In the genomic region with DNA sequence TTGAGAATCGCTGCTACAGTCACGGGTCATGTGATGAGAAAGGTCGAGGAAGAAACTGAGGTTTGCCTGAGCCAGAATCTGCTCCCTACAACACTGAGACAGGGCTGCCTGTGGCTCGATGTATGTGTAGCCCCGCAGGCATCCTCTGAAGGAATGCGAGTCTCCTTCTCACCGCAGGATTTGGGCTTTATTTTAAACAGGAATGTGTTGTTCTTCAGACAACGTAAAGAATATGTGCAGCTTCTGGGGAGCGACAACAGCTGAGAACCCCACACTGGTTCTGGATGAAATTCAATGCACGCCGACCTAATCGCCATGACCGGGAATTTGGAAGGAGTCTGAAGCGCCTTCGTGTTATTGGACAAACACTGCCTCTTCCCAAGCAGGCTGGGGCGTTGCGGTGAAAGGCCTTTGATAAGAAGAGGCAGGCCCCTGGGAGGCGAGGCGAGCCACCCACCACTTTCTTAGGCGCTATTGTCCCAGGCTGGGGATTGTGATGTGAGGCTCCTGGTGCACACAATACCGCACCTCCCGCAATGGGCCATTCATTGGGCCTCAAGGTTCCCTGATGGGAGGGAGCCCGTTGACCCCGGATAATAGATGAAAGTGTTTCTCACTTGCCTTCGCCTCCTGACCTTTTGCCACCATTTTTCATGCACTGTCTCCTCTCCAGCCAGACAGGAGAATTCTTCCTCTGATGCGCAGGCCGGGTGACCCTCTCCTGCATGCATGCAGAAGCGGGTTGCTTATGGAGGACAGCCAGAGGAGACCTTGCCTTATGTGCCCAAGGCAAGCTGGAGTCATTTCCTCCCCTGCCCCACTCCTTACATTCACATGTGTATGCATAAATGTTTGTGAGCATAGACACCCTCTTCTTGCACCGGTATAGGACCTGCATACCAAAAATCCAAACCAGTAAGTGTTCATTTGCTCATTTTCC, we compare ENCODE assay signal across 11 mouse cellular contexts.
DNase-seq lines count a peak whose midpoint lies in the region; ATAC-seq lines count a peak whose summit lies in the region.
"Had no signal": no experiment of that assay in that cellular context is flagged by ENCODE, and none has a peak within 500 bp of the region (broad histone marks: within the 10 kb centered on the region; RNA-seq: fewer than 3 reads in every experiment).

No protein-coding gene starts in this region.

- H3K4me1 ChIP-seq in kidney, embryonic 14.5 days (ENCODE audit: control insufficient read depth, insufficient read depth, low read length): peaks cover 5% of the 10 kb centered on the region; the same call in 1 of the 2 replicates
- peaks cover 11% of the 10 kb centered on the region for H3K4me1 ChIP-seq in embryonic facial prominence, embryonic 15.5 days
- H3K4me1 ChIP-seq in limb, embryonic 10.5 days: peaks cover 22% of the 10 kb centered on the region
- peaks cover 12% of the 10 kb centered on the region for H3K4me1 ChIP-seq in neural tube, embryonic 15.5 days

- H3K9me3 ChIP-seq in kidney, embryonic 14.5 days (ENCODE audit: control insufficient read depth, low read length): no peaks in the 10 kb centered on the region
- no peaks in the 10 kb centered on the region for H3K9me3 ChIP-seq in embryonic facial prominence, embryonic 15.5 days (replicated peaks)
- H3K9me3 ChIP-seq in limb, embryonic 10.5 days (replicated peaks): no peaks in the 10 kb centered on the region
- no peaks in the 10 kb centered on the region for H3K9me3 ChIP-seq in neural tube, embryonic 15.5 days (replicated peaks)

- no peak for ATAC-seq in kidney, embryonic 14.5 days (ENCODE audit: low FRiP score, low TSS enrichment)
- no peak for ATAC-seq in embryonic facial prominence, embryonic 15.5 days (ENCODE audit: insufficient number of reproducible peaks, low FRiP score, low TSS enrichment, low read depth)
- peak; percentile 43; the same call in 1 of the 2 replicates for ATAC-seq in neural tube, embryonic 15.5 days (ENCODE audit: low FRiP score)
- ATAC-seq: liver, postnatal 0 days had no signal

- WGBS in kidney, embryonic 14.5 days: 13% methylated on average over 29 of the region's 29 CpGs
- WGBS in embryonic facial prominence, embryonic 15.5 days: 17% methylated on average over 29 of the region's 29 CpGs
- 12% methylated on average over 29 of the region's 29 CpGs for WGBS in limb, embryonic 10.5 days
- 12% methylated on average over 29 of the region's 29 CpGs for WGBS in neural tube, embryonic 15.5 days

- no peak overlapping the region for H3K4me3 ChIP-seq in kidney, embryonic 14.5 days (ENCODE audit: low read length)
- peak overlapping the region; percentile 11; the same call in 1 of the 2 replicates for H3K4me3 ChIP-seq in embryonic facial prominence, embryonic 15.5 days (replicated peaks)
- H3K4me3 ChIP-seq in limb, embryonic 10.5 days: peak overlapping the region; percentile 27
- H3K4me3 ChIP-seq in neural tube, embryonic 15.5 days (replicated peaks): no peak overlapping the region

- H3K9ac ChIP-seq in kidney, embryonic 14.5 days (ENCODE audit: low read depth, low read length): no peak overlapping the region
- H3K9ac ChIP-seq in embryonic facial prominence, embryonic 15.5 days: no peak overlapping the region
- H3K9ac ChIP-seq in neural tube, embryonic 15.5 days (replicated peaks): 0 out of 2 replicates have a peak overlapping the region, but pooled peaks have one; percentile 10
- H3K9ac ChIP-seq: liver, postnatal 0 days had no signal

- no peak overlapping the region for H3K27ac ChIP-seq in kidney, embryonic 14.5 days (ENCODE audit: low read depth, low read length)
- no peak overlapping the region for H3K27ac ChIP-seq in embryonic facial prominence, embryonic 15.5 days (replicated peaks)
- peak overlapping the region; percentile 47 for H3K27ac ChIP-seq in limb, embryonic 10.5 days
- H3K27ac ChIP-seq in neural tube, embryonic 15.5 days (replicated peaks): no peak overlapping the region

- H3K4me2 ChIP-seq in kidney, embryonic 14.5 days (replicated peaks; ENCODE audit: low read depth, low read length): peak overlapping the region; percentile 2; the same call in 1 of the 2 replicates
- H3K4me2 ChIP-seq in embryonic facial prominence, embryonic 15.5 days (replicated peaks): peak overlapping the region; percentile 27
- H3K4me2 ChIP-seq in neural tube, embryonic 15.5 days: peak overlapping the region; percentile 38

- no peak for DNase-seq in kidney, adult 8-10 months
- no peak for DNase-seq in limb, embryonic 10.5 days (ENCODE audit: low spot score)
- DNase-seq in right cerebral cortex, postnatal 25 days: no peak
- DNase-seq in spleen, postnatal 10 days (ENCODE audit: low spot score in 2 of 2): no peak
- DNase-seq in layer of hippocampus, postnatal 10 days (ENCODE audit: low spot score in 2 of 2): no peak
- DNase-seq: kidney, adult 18-20 months; liver, postnatal 0 days had no signal

- H3K27me3 ChIP-seq in kidney, embryonic 14.5 days (ENCODE audit: control insufficient read depth, insufficient read depth, low read length): no peaks in the 10 kb centered on the region
- no peaks in the 10 kb centered on the region for H3K27me3 ChIP-seq in embryonic facial prominence, embryonic 15.5 days
- H3K27me3 ChIP-seq in limb, embryonic 10.5 days (ENCODE audit: low read depth, poor library complexity, severe bottlenecking): peaks cover 17% of the 10 kb centered on the region; the same call in 1 of the 2 replicates
- no peaks in the 10 kb centered on the region for H3K27me3 ChIP-seq in neural tube, embryonic 15.5 days (replicated peaks)
- H3K27me3 ChIP-seq: CH12.LX had no signal

- no peaks in the 10 kb centered on the region for H3K36me3 ChIP-seq in kidney, embryonic 14.5 days (ENCODE audit: control insufficient read depth, insufficient read depth, low read length)
- H3K36me3 ChIP-seq in embryonic facial prominence, embryonic 15.5 days: no peaks in the 10 kb centered on the region
- no peaks in the 10 kb centered on the region for H3K36me3 ChIP-seq in limb, embryonic 10.5 days
- no peaks in the 10 kb centered on the region for H3K36me3 ChIP-seq in neural tube, embryonic 15.5 days

Comparison
In these comparisons a context has a peak if more than half of its experiments do, and no peak if none do; other contexts are left out.
1. H3K4me3 ChIP-seq: peak in embryonic facial prominence, embryonic 15.5 days (single experiment) and limb, embryonic 10.5 days (single experiment); none in kidney, embryonic 14.5 days (single experiment) and neural tube, embryonic 15.5 days (single experiment).
2. Peak in every context shown above with its lines, with median percentiles within 50 percentile points of each other: H3K4me2 ChIP-seq.